Mouse (Mus musculus) mature B cell (primary cell): ENCODE results near the gene Atp5k.

ENCODE experiments used
- in situ Hi-C: fragments of 300-500 bp; cut with MboI; formaldehyde crosslinking; loops from 2 replicates; pipeline ENCODE4 v1.14.3; 2019

Gene Atp5k

GRCm38 (mm10) chr5:108433804-108434587 is at the start of gene Atp5k:
TSS of gene Atp5k (minus strand) at chr5:108434448.
- in situ Hi-C loops = no loop called here

- in situ Hi-C loops = no loop called here
These were observed 48.8 kb upstream of the Atp5k start for GRCm38 (mm10) chr5:108483006-108483405.

GRCm38 (mm10) chr5:108475977-108476376 is 41.7 kb upstream of the Atp5k start:
- in situ Hi-C loops = no loop called here

DNA sequence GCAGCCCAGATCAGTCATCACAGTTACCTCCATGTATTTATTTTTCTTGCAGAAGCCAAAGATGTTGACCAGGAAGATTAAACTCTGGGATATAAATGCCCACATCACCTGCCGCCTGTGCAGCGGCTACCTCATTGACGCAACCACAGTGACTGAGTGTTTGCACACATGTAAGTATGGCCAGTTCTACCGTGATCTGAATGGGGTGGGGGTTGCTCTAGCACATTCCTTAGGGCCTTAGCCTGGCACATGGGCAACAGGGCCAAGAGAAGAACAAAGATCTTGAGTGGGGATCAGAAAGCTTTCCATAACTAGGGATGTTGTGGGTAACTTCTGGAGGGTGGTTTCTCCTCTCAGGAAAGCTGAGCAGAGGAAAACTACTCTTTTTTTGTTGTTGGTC is 39.5 kb upstream of the Atp5k start:
- in situ Hi-C loops = no loop called here

DNA sequence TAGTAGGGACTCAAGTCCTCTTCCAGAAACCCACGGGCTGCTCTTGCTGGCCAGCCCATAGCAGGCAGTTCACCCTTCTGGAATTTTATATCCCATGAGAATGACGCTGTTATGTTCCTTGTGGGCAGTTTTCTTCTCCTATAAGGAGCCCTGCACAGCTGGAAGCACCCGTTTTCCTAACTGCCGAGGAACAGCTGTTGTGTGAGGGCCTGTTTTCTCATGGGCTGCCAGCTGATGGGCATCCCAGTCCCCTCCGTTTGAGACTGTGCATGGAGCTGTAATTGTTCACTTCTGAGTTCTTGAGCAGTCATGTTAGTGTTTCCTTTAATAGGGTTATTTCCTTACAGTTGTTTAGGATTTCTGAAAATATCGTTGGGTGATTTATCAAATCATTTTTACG is 35.4 kb upstream of the Atp5k start:
- in situ Hi-C loops = no loop called here

GRCm38 (mm10) chr5:108466647-108467046 is 32.4 kb upstream of the Atp5k start:
- in situ Hi-C loops = no loop called here

GRCm38 (mm10) chr5:108465131-108465891 is 31.1 kb upstream of the Atp5k start:
- in situ Hi-C loops = no loop called here

GRCm38 (mm10) chr5:108462446-108462845 is 28.2 kb upstream of the Atp5k start:
- in situ Hi-C loops = no loop called here

DNA sequence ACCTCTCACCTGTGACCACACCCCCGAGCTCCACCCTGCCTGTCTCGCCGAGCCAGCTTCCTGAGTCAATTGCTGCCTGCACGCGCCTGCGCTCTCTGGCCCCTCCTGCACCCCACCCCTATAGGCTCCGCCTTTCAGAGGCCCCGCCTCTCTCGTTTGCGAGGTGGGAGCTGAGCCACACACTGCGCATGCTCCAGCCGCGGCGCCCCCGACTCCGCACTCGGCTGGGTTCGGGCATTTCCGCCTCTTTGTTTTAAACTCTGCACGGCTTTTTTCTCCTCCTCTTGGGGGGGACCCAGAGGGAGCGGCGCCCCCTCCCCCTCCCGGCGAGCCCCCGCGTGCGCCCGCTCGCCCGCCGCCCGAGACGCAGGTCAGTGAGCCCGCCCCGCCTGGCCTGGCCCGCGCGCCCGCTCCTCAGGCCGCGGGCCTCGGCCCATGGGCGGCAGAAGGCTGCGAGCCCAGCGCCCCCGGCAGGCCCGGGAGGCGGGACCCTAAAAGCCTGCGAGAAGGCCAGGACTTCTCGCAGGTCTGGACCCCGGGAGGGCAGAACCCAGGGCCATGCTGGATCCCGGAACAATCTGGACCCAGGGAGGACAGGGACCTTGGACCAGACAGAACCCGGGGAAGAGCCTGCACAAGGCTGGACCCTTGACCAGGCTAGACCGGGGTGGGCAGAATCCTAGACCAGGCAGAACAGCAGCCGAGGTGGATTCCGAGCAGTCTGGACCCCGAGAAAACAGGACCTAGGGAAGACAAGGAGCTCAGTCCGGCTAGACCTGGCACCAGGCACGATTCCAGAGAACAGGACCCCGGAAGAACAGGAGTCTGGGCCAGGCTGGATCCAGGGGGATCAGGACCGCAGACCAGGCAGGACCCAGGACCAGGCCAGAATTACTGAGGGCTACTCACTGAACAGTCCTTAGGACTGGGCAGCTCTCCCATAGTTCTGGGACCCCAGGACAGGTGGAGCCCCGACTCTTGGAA is 27.1 kb upstream of the Atp5k start, which contains the start of gene Pcgf3:
Gene Pcgf3 (plus strand): TSS at position 151 of the 984 bp plus-strand sequence.
- in situ Hi-C loops = no loop called here

- in situ Hi-C loops = no loop called here
These were observed 26.2 kb upstream of the Atp5k start for GRCm38 (mm10) chr5:108460461-108460860.

GRCm38 (mm10) chr5:108458706-108459105 is 24.5 kb upstream of the Atp5k start:
- in situ Hi-C loops = no loop called here

DNA sequence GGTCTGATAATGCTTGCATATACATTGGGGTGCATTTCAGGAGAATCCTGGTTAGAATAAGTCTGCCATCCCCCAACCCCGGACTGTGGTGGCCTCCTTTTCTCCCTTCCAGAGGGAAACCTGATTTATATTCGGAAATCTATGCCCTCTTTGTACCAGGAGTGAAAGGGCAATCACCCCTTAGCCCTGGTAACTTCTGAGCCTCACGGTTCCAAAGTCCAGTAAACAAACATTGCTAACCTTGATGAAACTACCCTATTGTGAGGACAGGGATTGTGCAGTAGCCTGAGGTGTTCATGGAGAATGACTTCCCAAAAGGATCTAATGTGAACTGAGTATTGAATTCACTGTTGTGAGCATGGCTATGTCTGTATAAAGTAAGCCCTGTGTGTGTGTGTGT is 19.8 kb upstream of the Atp5k start:
- in situ Hi-C loops = no loop called here

GRCm38 (mm10) chr5:108452422-108452821 is 18.2 kb upstream of the Atp5k start:
- in situ Hi-C loops = no loop called here

DNA sequence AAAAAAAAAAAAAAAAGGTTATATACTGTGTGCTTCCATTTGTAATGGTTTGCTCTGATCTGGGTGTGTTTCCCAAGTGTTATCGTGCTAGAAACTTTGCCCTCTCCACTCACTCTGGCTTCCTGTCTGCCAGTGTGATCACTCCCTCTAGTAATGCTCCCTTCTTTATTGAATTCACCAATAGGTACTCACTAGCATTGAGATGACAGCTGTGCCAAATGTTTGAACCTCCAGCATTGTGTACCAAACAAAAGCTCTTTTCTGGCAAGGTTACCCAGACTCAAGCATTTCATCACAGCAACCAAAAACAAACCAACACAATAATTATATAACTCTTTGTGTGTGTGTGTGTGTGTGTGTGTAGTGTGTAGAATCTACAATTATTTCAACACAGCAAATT is 17.4 kb upstream of the Atp5k start:
- in situ Hi-C loops = no loop called here

GRCm38 (mm10) chr5:108450837-108451540 is 16.7 kb upstream of the Atp5k start:
- in situ Hi-C loops = no loop called here

GRCm38 (mm10) chr5:108448785-108449668 is 14.8 kb upstream of the Atp5k start, which contains the start of gene Mfsd7a:
TSS of gene Mfsd7a (minus strand) at chr5:108448891.
- in situ Hi-C loops = no loop called here

DNA sequence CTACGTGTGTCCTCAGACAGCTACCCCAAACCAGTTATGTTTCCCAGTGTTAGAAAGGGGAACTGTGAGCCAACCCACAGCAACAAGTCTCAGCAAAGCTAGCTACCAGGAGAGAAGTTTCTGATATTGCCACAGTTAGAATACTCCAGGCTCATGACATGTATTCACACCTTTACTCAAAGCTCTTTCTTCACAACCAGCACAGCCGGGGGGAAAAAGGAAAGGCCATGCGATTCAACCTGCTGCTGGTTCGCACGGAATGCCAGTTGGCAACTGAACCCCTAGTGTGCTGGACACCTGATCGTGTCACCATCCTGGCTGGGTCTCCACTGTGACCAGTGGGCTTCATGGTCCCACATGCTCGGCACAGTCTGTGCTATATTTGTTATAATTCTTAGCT is 13.6 kb upstream of the Atp5k start:
- in situ Hi-C loops = no loop called here

DNA sequence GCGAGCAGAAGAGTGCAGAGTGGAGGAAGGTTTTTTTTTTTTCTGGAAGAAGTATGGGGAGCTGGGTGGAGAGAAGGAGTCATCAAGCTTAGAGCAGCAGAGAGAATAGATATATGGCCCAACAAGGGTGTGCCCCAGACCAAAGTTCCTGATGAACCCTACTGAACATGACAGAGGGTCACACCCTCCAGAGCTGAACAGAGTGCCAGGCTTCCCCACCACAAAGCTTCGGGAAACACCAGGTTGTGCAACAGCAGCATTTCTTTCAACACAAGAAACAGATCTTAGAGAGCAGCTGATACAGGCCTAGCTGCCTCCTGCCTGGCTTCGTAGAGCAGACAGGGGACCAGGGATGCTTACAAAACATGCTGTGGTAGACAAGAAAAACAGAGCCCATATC is 12.7 kb upstream of the Atp5k start:
- in situ Hi-C loops = no loop called here

DNA sequence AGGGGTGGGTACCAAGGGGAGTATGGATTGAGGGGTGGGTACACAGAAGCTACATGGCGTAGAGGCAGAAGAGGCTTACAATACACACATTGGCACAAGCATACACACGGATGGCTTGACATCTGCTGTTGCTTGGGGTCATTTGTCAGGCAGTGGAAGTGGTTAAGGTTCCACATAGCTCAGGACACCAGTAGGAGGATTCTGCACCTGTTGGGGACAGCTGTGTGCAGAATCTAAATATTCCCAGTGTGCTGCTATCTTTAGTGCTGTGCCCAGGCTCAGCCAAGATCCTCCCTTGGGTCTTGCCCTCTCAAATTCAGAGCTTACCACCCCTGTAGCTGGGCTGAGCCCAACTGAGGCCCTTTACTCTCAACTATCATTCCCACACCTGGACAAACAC is 1.9 kb upstream of the Atp5k start:
- in situ Hi-C loops = no loop called here

DNA sequence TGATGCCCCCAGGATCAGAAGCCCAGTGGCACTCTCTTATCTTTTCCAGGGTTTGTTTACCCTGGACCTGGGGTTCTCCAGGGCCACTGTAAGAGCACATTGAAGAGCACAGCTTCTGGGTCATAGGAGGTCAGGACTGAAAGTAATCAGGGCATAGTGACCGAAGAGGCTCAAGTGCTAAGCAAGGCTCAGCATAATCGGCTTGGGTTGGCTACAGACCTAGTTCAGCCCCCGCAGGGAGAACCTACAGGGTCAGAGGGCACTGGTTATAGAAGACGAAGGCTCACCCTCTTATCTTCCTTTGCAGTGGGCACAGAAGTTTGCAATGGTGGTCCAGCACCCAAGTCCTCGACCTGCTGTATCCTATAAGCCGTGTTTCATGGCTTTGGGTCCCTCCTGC is 3.1 kb downstream of the Atp5k start:
- in situ Hi-C loops = no loop called here
